Mouse (Mus musculus): ENCODE measurements at regions not wholly inside any gene's neighbourhood (a gene's known extent, or its start where the extent isn't known, plus 50 kb on each side); places are given as distances from the start of the nearest gene placed in this dataset.

- no peak for DNase-seq
- Histone ChIP-seq H3K27ac (no peak overlapping the region), H3K4me1 (ENCODE audit: control insufficient read depth, insufficient read depth, low read length) (0 out of 2 replicates have a peak, but pooled peaks cover under 1% of the 10 kb centered on the region), H3K36me3 (ENCODE audit: control insufficient read depth, insufficient read depth, low read length) (no peaks in the 10 kb centered on the region), H3K4me3 (no peak overlapping the region), H3K27me3 (ENCODE audit: control insufficient read depth, insufficient read depth, low read length) (no peaks in the 10 kb centered on the region), H3K79me2 (replicated peaks; ENCODE audit: control insufficient read depth, insufficient read depth, low read length) (no peaks in the 10 kb centered on the region), H3K9ac (ENCODE audit: low read depth, low read length) (no peak overlapping the region)
- intact Hi-C loops (cut with DNase I), result no loop called here
- TF ChIP-seq CTCF (IDR thresholded peaks at IDR 0.05), result no peak
- no peak for TF ChIP-seq POLR2A (IDR thresholded peaks at IDR 0.05; ENCODE audit: insufficient read depth, low read depth, low read length)
- no peak for TF ChIP-seq EP300 (IDR thresholded peaks at IDR 0.05; ENCODE audit: insufficient read depth, low read depth, low read length)
- 89% methylated on average over 1 of the region's 1 CpGs for WGBS
These were observed 111.1 kb upstream of the Stc2 start for GRCm38 (mm10) chr11:31481057-31481340.

GRCm38 (mm10) chr11:31480225-31481056 lies 110.6 kb upstream of the Stc2 start:
- H3K79me2 ChIP-seq (replicated peaks; ENCODE audit: control insufficient read depth, insufficient read depth, low read length), result no peaks in the 10 kb centered on the region
- WGBS, result 71% methylated on average over 5 of the region's 5 CpGs
- 0 out of 2 replicates have a peak, but pooled peaks cover 1% of the 10 kb centered on the region for H3K4me1 ChIP-seq (ENCODE audit: control insufficient read depth, insufficient read depth, low read length)
- no peaks in the 10 kb centered on the region for H3K36me3 ChIP-seq (ENCODE audit: control insufficient read depth, insufficient read depth, low read length)
- H3K27ac ChIP-seq, result no peak overlapping the region
- no peak overlapping the region for H3K4me3 ChIP-seq
- H3K27me3 ChIP-seq (ENCODE audit: control insufficient read depth, insufficient read depth, low read length), result no peaks in the 10 kb centered on the region
- TF ChIP-seq POLR2A (IDR thresholded peaks at IDR 0.05; ENCODE audit: insufficient read depth, low read depth, low read length), result no peak
- no peak for TF ChIP-seq CTCF (IDR thresholded peaks at IDR 0.05)
- no peak for TF ChIP-seq EP300 (IDR thresholded peaks at IDR 0.05; ENCODE audit: insufficient read depth, low read depth, low read length)
- DNase-seq, result no peak
- intact Hi-C loops (cut with DNase I), result no loop called here
- no peak overlapping the region for H3K9ac ChIP-seq (ENCODE audit: low read depth, low read length)

- TF ChIP-seq CTCF (IDR thresholded peaks at IDR 0.05), result no peak
- no peak for TF ChIP-seq POLR2A (IDR thresholded peaks at IDR 0.05; ENCODE audit: insufficient read depth, low read depth, low read length)
- no peak for TF ChIP-seq EP300 (IDR thresholded peaks at IDR 0.05; ENCODE audit: insufficient read depth, low read depth, low read length)
- WGBS, result 71% methylated on average over 1 of the region's 1 CpGs
- no peaks in the 10 kb centered on the region for H3K36me3 ChIP-seq (ENCODE audit: control insufficient read depth, insufficient read depth, low read length)
- no peaks in the 10 kb centered on the region for H3K27me3 ChIP-seq (ENCODE audit: control insufficient read depth, insufficient read depth, low read length)
- no peak for DNase-seq
- H3K4me1 ChIP-seq (ENCODE audit: control insufficient read depth, insufficient read depth, low read length), result 0 out of 2 replicates have a peak, but pooled peaks cover 1% of the 10 kb centered on the region
- H3K27ac ChIP-seq, result no peak overlapping the region
- H3K4me3 ChIP-seq, result no peak overlapping the region
- intact Hi-C loops (cut with DNase I), result no loop called here
- no peak overlapping the region for H3K9ac ChIP-seq (ENCODE audit: low read depth, low read length)
- no peaks in the 10 kb centered on the region for H3K79me2 ChIP-seq (replicated peaks; ENCODE audit: control insufficient read depth, insufficient read depth, low read length)
These were observed 107.9 kb upstream of the Stc2 start for GRCm38 (mm10) chr11:31477763-31478162.

- intact Hi-C loops (cut with DNase I), result no loop called here
- Histone ChIP-seq H3K27me3 (ENCODE audit: control insufficient read depth, insufficient read depth, low read length) (no peaks in the 10 kb centered on the region), H3K4me3 (no peak overlapping the region), H3K4me1 (ENCODE audit: control insufficient read depth, insufficient read depth, low read length) (0 out of 2 replicates have a peak, but pooled peaks cover 1% of the 10 kb centered on the region), H3K36me3 (ENCODE audit: control insufficient read depth, insufficient read depth, low read length) (no peaks in the 10 kb centered on the region), H3K27ac (no peak overlapping the region), H3K9ac (ENCODE audit: low read depth, low read length) (no peak overlapping the region), H3K79me2 (replicated peaks; ENCODE audit: control insufficient read depth, insufficient read depth, low read length) (no peaks in the 10 kb centered on the region)
- WGBS, result 74% methylated on average over 3 of the region's 3 CpGs
- DNase-seq, result no peak
- TF ChIP-seq EP300 (IDR thresholded peaks at IDR 0.05; ENCODE audit: insufficient read depth, low read depth, low read length) (no peak), CTCF (IDR thresholded peaks at IDR 0.05) (no peak), POLR2A (IDR thresholded peaks at IDR 0.05; ENCODE audit: insufficient read depth, low read depth, low read length) (no peak)
These were observed 107.2 kb upstream of the Stc2 start for GRCm38 (mm10) chr11:31477104-31477503.

- H3K27me3 ChIP-seq (ENCODE audit: control insufficient read depth, insufficient read depth, low read length), result no peaks in the 10 kb centered on the region
- peak in 1 of 2 experiments; percentile 14 for DNase-seq
- TF ChIP-seq EP300 (IDR thresholded peaks at IDR 0.05; ENCODE audit: insufficient read depth, low read depth, low read length) (no peak), POLR2A (IDR thresholded peaks at IDR 0.05; ENCODE audit: insufficient read depth, low read depth, low read length) (no peak), CTCF (IDR thresholded peaks at IDR 0.05) (no peak)
- no peak overlapping the region for H3K9ac ChIP-seq (ENCODE audit: low read depth, low read length)
- H3K4me1 ChIP-seq (ENCODE audit: control insufficient read depth, insufficient read depth, low read length), result 0 out of 2 replicates have a peak, but pooled peaks cover 1% of the 10 kb centered on the region
- WGBS, result 73% methylated on average over 4 of the region's 4 CpGs
- H3K27ac ChIP-seq, result no peak overlapping the region
- no peaks in the 10 kb centered on the region for H3K79me2 ChIP-seq (replicated peaks; ENCODE audit: control insufficient read depth, insufficient read depth, low read length)
- H3K4me3 ChIP-seq, result no peak overlapping the region
- H3K36me3 ChIP-seq (ENCODE audit: control insufficient read depth, insufficient read depth, low read length), result no peaks in the 10 kb centered on the region
- intact Hi-C loops (cut with DNase I), result no loop called here
These were observed 103.1 kb upstream of the Stc2 start for GRCm38 (mm10) chr11:31473017-31473416.

- intact Hi-C loops (cut with DNase I), result no loop called here
- no peak for TF ChIP-seq POLR2A (IDR thresholded peaks at IDR 0.05; ENCODE audit: insufficient read depth, low read depth, low read length)
- TF ChIP-seq CTCF (IDR thresholded peaks at IDR 0.05), result no peak
- no peak for TF ChIP-seq EP300 (IDR thresholded peaks at IDR 0.05; ENCODE audit: insufficient read depth, low read depth, low read length)
- 80% methylated on average over 2 of the region's 2 CpGs for WGBS
These were observed 101.0 kb upstream of the Stc2 start for GRCm38 (mm10) chr11:31470681-31471414.

More at GRCm38 (mm10) chr11:31470681-31471414, 101.0 kb upstream of the Stc2 start:
- Histone ChIP-seq H3K36me3 (ENCODE audit: control insufficient read depth, insufficient read depth, low read length) (no peaks in the 10 kb centered on the region), H3K27me3 (ENCODE audit: control insufficient read depth, insufficient read depth, low read length) (no peaks in the 10 kb centered on the region), H3K27ac (no peak overlapping the region), H3K9ac (ENCODE audit: low read depth, low read length) (no peak overlapping the region), H3K4me3 (no peak overlapping the region), H3K4me1 (ENCODE audit: control insufficient read depth, insufficient read depth, low read length) (no peaks in the 10 kb centered on the region), H3K79me2 (replicated peaks; ENCODE audit: control insufficient read depth, insufficient read depth, low read length) (no peaks in the 10 kb centered on the region)
- no peak for DNase-seq
